Mouse (Mus musculus): ENCODE data around the gene Ripply1.
"Not testable (repeated sequence)": the region's sequence is repeated elsewhere in the genome, so short reads cannot be mapped to it uniquely, and the experiment has no call there.

The Ripply1 gene

GRCm38 (mm10) chrX:139779401-139779800, 2.8 kb downstream of the Ripply1 start:
- DNase-seq: no peak

DNA sequence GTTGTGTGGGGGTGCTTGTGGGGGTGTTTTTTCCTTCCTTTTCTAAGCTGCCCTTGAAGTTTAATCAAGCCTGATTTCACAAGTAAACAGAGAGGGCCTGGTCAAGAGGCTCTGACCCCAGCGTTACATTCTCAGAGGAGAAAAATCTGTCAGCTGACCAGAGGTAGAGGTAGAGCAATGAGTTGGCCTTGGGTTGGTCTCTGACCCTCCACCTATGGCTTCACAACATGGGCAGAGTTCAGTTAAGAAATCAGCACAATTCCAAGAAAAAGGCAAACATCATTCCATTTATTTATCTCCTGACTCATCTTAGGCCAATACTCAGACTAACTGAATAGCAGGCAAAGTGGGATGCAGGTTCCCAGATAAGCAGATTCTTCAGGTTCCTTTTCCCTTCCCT, 3.3 kb downstream of the Ripply1 start:
- DNase-seq: no peak

GRCm38 (mm10) chrX:139777357-139777756, 4.8 kb downstream of the Ripply1 start:
- no peak for DNase-seq

DNA sequence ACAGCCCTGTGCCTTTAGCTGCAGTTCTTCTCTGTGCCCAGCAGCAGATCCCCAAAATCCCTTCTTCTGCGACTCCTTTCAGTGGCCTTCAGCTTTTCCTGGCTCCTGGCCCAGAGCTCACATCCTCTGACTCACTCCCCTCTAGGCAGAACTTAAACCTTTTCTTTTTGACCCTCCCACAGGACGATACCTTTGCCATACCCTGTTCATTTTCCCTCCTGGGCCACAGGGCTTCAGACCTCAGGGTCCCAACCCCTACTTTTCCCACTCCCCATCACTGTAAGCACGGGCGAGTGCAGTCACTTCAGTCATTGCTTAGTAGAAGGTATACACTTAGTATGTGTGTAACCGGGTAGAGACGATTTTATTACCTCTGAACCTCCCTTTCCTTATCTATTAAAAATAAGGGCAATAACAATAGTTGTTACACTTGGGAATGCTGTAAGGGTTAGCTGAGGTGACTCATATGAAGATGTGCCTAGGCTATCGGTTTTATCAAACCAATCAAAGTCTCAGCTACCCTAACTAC, 7.0 kb downstream of the Ripply1 start:
- DNase-seq: no peak

DNA sequence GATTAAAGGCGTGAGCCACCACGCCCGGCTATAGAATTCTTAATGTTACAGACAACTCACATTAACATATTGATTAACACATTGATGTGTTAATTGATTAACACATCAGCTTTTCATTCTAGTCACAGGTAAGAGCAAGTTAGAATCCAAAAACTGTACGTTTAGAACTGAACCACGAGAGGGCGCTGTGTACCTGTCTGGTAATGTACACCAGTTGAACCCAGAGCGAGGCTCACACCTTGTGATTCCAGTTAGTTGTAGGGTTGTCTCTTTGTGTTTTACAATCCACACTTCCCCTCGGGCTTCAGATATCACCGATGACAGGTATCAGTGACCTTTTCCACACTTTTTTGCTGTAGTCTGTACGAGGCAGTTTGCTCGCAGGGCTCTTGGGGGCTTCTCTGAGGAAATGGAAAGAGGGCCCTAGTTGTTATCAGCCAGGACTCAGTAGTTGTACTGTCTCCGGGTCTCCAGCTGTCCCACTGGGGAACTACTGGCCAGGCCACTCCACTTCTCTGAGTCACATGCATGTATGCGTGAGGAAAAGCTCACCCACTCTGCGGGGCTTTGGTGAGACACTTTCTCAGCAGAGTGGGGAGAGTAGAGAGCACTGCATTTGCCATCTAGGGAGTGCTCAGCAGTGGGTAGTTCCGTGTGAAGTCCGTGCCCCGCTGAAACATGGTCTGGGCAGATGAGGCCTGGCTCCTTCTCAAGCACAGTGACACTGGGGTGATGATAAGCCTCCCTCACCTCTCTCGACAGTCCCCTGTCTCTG, 7.7 kb downstream of the Ripply1 start:
- no peak for DNase-seq

DNA sequence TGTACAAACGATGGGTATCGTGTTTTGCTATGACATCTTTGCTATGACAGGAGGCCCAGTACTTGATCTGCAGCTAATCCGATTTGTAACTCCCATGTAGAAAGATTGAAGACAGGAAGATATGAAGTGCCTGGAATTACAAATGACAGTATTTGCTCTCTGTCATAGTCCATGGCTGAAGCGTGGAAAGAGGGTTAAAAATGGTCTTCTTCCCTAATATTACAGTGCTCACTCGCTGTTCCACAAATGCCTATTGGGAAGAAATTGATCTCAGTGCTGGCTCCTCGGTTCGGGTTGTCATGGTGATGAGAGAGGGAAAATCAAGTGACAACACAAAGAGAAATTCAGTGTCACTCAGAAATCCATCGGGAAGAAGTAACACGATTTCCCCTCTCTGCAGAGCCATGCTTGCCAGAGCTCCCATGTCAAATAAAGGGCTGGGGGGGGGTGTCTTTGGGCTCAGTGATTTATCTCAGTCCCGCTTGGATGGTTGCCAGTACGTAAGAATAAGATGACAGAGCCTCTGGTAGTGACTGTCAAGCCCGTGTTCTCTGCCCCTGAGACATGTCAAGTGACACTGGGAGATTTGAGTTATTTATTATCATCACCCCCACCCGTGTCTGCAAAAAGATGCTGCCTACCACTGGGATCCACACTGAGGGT, 12.0 kb downstream of the Ripply1 start:
- DNase-seq: no peak

GRCm38 (mm10) chrX:139762546-139762945, 19.6 kb downstream of the Ripply1 start:
- DNase-seq: no peak

GRCm38 (mm10) chrX:139758634-139759033, 23.5 kb downstream of the Ripply1 start:
- not testable (repeated sequence) for DNase-seq

DNA sequence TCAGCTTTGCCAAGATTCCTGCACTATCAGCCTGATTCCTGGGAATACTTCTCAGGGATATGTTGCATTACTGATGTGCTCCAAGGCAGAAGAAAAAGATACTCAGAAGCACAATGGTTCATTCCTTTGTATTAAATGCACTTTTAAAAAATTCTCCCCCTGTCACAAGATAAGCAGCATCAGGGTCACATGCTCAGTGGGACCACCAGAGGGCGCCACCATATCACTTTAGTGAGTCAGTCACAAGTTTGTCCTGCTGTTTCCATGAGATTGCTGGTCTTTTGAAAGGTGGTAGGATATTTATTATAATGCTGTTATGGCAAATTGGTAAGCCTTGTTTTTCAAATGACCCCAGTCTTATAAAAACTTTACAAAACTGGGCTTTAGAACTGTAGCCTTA, 30.3 kb downstream of the Ripply1 start:
- no peak for DNase-seq

DNA sequence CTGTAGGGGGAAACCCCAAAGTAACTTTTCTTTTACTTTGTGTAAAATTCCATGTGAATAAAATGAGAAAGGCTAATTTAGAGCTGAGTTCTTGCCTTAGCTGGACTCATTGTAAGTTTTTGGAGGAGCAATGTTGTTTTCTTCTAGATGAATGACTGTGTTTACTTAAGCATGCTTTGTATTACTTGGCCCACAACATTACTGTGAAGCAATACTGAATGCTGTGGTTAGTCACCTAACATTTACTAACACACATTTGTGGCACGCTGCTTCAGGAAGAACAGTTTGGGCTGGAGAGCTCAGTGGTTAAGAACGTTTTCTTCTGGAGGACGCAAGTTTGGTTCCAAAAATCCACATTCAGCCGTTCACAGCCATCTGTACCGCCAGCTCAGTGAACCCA, 45.1 kb downstream of the Ripply1 start:
- peak; percentile 39 for DNase-seq

- DNase-seq: no peak
These were observed 51.6 kb downstream of the Ripply1 start for GRCm38 (mm10) chrX:139730541-139730940.
